ENCODE assay signal across 24 mouse cellular contexts in genomic region chr2:126735339-126736073, GRCm38 (mm10). TPM values are rescaled to one million over a fixed set of nuclear protein-coding genes. Genes with fewer than 3 reads are reported as not detected.
DNase-seq lines count a peak whose midpoint lies in the region; ATAC-seq and TF ChIP-seq lines count a peak whose summit lies in the region.
"Had no signal": no experiment of that assay in that cellular context is flagged by ENCODE, and none has a peak within 500 bp of the region (broad histone marks: within the 10 kb centered on the region; RNA-seq: fewer than 3 reads in every experiment).

No protein-coding gene starts in this region.

- 79% methylated on average over 6 of the region's 6 CpGs for WGBS in embryonic facial prominence, embryonic 14.5 days
- 91% methylated on average over 6 of the region's 6 CpGs for WGBS in embryonic facial prominence, embryonic 10.5 days
- 60% methylated on average over 6 of the region's 6 CpGs for WGBS in forebrain, postnatal 0 days
- 72% methylated on average over 6 of the region's 6 CpGs for WGBS in stomach, postnatal 0 days
- WGBS in hindbrain, embryonic 16.5 days: 86% methylated on average over 6 of the region's 6 CpGs

- no peaks in the 10 kb centered on the region for H3K27me3 ChIP-seq in embryonic facial prominence, embryonic 14.5 days (replicated peaks; ENCODE audit: control insufficient read depth, insufficient read depth, low read length)
- no peaks in the 10 kb centered on the region for H3K27me3 ChIP-seq in embryonic facial prominence, embryonic 10.5 days (replicated peaks; ENCODE audit: low read depth, poor library complexity, severe bottlenecking)
- H3K27me3 ChIP-seq in forebrain, postnatal 0 days (ENCODE audit: insufficient read depth, low read length): no peaks in the 10 kb centered on the region
- no peaks in the 10 kb centered on the region for H3K27me3 ChIP-seq in stomach, postnatal 0 days (ENCODE audit: control insufficient read depth, insufficient read depth, low read length)
- no peaks in the 10 kb centered on the region for H3K27me3 ChIP-seq in hindbrain, embryonic 16.5 days (replicated peaks; ENCODE audit: control insufficient read depth, insufficient read depth, low read length)
- H3K27me3 ChIP-seq: CH12.LX; heart, embryonic 15.5 days; neural tube, embryonic 12.5 days had no signal

- no peaks in the 10 kb centered on the region for H3K9me3 ChIP-seq in embryonic facial prominence, embryonic 14.5 days (ENCODE audit: control insufficient read depth, low read length)
- no peaks in the 10 kb centered on the region for H3K9me3 ChIP-seq in embryonic facial prominence, embryonic 10.5 days
- no peaks in the 10 kb centered on the region for H3K9me3 ChIP-seq in forebrain, postnatal 0 days (ENCODE audit: low read length)
- H3K9me3 ChIP-seq in stomach, postnatal 0 days (ENCODE audit: control insufficient read depth, low read length): no peaks in the 10 kb centered on the region
- no peaks in the 10 kb centered on the region for H3K9me3 ChIP-seq in hindbrain, embryonic 16.5 days (ENCODE audit: control insufficient read depth, low read length)
- H3K9me3 ChIP-seq: heart, embryonic 15.5 days; limb, embryonic 10.5 days; midbrain, embryonic 10.5 days; neural tube, embryonic 12.5 days had no signal

- H3K4me2 ChIP-seq in embryonic facial prominence, embryonic 14.5 days (ENCODE audit: low read depth, low read length): no peak overlapping the region
- no peak overlapping the region for H3K4me2 ChIP-seq in forebrain, postnatal 0 days (ENCODE audit: low read depth)
- H3K4me2 ChIP-seq in stomach, postnatal 0 days (replicated peaks; ENCODE audit: low read depth): no peak overlapping the region
- H3K4me2 ChIP-seq in hindbrain, embryonic 16.5 days (ENCODE audit: low read length): no peak overlapping the region
- H3K4me2 ChIP-seq: heart, embryonic 15.5 days; neural tube, embryonic 12.5 days had no signal

- H3K27ac ChIP-seq in embryonic facial prominence, embryonic 14.5 days (replicated peaks; ENCODE audit: low read depth, low read length): no peak overlapping the region
- H3K27ac ChIP-seq in embryonic facial prominence, embryonic 10.5 days (replicated peaks): no peak overlapping the region
- H3K27ac ChIP-seq in forebrain, postnatal 0 days (ENCODE audit: low read depth, low read length): no peak overlapping the region
- no peak overlapping the region for H3K27ac ChIP-seq in stomach, postnatal 0 days (replicated peaks)
- no peak overlapping the region for H3K27ac ChIP-seq in hindbrain, embryonic 16.5 days (ENCODE audit: low read depth, low read length)
- H3K27ac ChIP-seq: heart, embryonic 15.5 days; hindbrain, postnatal 0 days; limb, embryonic 10.5 days; midbrain, embryonic 10.5 days; neural tube, embryonic 12.5 days had no signal

- H3K9ac ChIP-seq in embryonic facial prominence, embryonic 14.5 days (ENCODE audit: low read depth, low read length): no peak overlapping the region
- no peak overlapping the region for H3K9ac ChIP-seq in forebrain, postnatal 0 days
- H3K9ac ChIP-seq in stomach, postnatal 0 days (ENCODE audit: low read length): no peak overlapping the region
- no peak overlapping the region for H3K9ac ChIP-seq in hindbrain, embryonic 16.5 days (ENCODE audit: low read depth, low read length)
- H3K9ac ChIP-seq: heart, embryonic 15.5 days; neural tube, embryonic 12.5 days had no signal

- no peak for ATAC-seq in embryonic facial prominence, embryonic 14.5 days (ENCODE audit: low read depth)
- ATAC-seq in forebrain, postnatal 0 days: peak; percentile 84
- no peak for ATAC-seq in stomach, postnatal 0 days (ENCODE audit: low FRiP score, low TSS enrichment)
- ATAC-seq in hindbrain, embryonic 16.5 days: no peak
- ATAC-seq: hindbrain, postnatal 0 days had no signal

- no peaks in the 10 kb centered on the region for H3K4me1 ChIP-seq in embryonic facial prominence, embryonic 14.5 days (ENCODE audit: control insufficient read depth, insufficient read depth, low read length)
- H3K4me1 ChIP-seq in embryonic facial prominence, embryonic 10.5 days: no peaks in the 10 kb centered on the region
- no peaks in the 10 kb centered on the region for H3K4me1 ChIP-seq in forebrain, postnatal 0 days (ENCODE audit: insufficient read depth)
- no peaks in the 10 kb centered on the region for H3K4me1 ChIP-seq in stomach, postnatal 0 days (replicated peaks; ENCODE audit: control insufficient read depth, insufficient read depth)
- no peaks in the 10 kb centered on the region for H3K4me1 ChIP-seq in hindbrain, embryonic 16.5 days (ENCODE audit: control insufficient read depth, insufficient read depth, low read depth, low read length)
- H3K4me1 ChIP-seq: heart, embryonic 15.5 days; limb, embryonic 10.5 days; midbrain, embryonic 10.5 days; neural tube, embryonic 12.5 days had no signal

- no peak overlapping the region for H3K4me3 ChIP-seq in embryonic facial prominence, embryonic 14.5 days (ENCODE audit: low read depth, low read length)
- H3K4me3 ChIP-seq in embryonic facial prominence, embryonic 10.5 days: no peak overlapping the region
- H3K4me3 ChIP-seq in forebrain, postnatal 0 days (ENCODE audit: low read depth, low read length): no peak overlapping the region
- H3K4me3 ChIP-seq in stomach, postnatal 0 days (ENCODE audit: low read depth, low read length): no peak overlapping the region
- no peak overlapping the region for H3K4me3 ChIP-seq in hindbrain, embryonic 16.5 days (ENCODE audit: low read length)
- H3K4me3 ChIP-seq: heart, embryonic 15.5 days; limb, embryonic 10.5 days; midbrain, embryonic 10.5 days; neural tube, embryonic 12.5 days had no signal

- no peak for TF ChIP-seq EP300 in stomach, postnatal 0 days (optimal IDR thresholded peaks at IDR 0.05)

- H3K36me3 ChIP-seq in embryonic facial prominence, embryonic 14.5 days (ENCODE audit: control insufficient read depth, insufficient read depth, low read length): peaks cover 88% of the 10 kb centered on the region
- H3K36me3 ChIP-seq in embryonic facial prominence, embryonic 10.5 days (replicated peaks): peaks cover 89% of the 10 kb centered on the region
- H3K36me3 ChIP-seq in forebrain, postnatal 0 days (ENCODE audit: insufficient read depth): peaks cover 58% of the 10 kb centered on the region
- peaks cover 18% of the 10 kb centered on the region for H3K36me3 ChIP-seq in stomach, postnatal 0 days (ENCODE audit: control insufficient read depth, insufficient read depth, low read length)
- H3K36me3 ChIP-seq in hindbrain, embryonic 16.5 days (ENCODE audit: control insufficient read depth, insufficient read depth, low read length): peaks cover 20% of the 10 kb centered on the region

- peak; percentile 5 for DNase-seq in embryonic facial prominence, embryonic 14.5 days (ENCODE audit: low spot score)
- DNase-seq in embryonic facial prominence, embryonic 10.5 days (ENCODE audit: low spot score): no peak
- DNase-seq in layer of hippocampus, adult 11-12 months (ENCODE audit: low spot score): peak; percentile 21
- no peak for DNase-seq in layer of hippocampus, postnatal 10 days (ENCODE audit: low spot score in 2 of 2)
- DNase-seq in forebrain, postnatal 0 days: peak; percentile 18
- DNase-seq in stomach, postnatal 0 days (ENCODE audit: low spot score): no peak
- no peak for DNase-seq in embryo, embryonic 10.5 days (ENCODE audit: low spot score)
- DNase-seq: cerebellum, postnatal 10 days; embryo, embryonic 11 days; heart, adult 18-20 months; kidney, adult 18-20 months; kidney, postnatal 14 days; lung, adult 2 months; lung, postnatal 36 days; right cerebral cortex, postnatal 4 days had no signal

- no peak for TF ChIP-seq CTCF in forebrain, postnatal 0 days (IDR thresholded peaks at IDR 0.05; ENCODE audit: low read depth)
- 0 out of 2 replicates have a peak, but pooled peaks have one; percentile 9 for TF ChIP-seq CTCF in stomach, postnatal 0 days (IDR thresholded peaks at IDR 0.05; ENCODE audit: low read depth)

RNA-seq across cellular contexts. Expression of gene Usp8, which starts 28.4 kb away (rescaled TPM):
- polyA plus RNA-seq in embryonic facial prominence, embryonic 14.5 days (2014; fragmentation: Nextera tagmentation; extraction: Ambion mirVana): 42.9 and 45.8 TPM in 2 replicates
- 42.1 and 44.0 TPM in 2 replicates for polyA plus RNA-seq in embryonic facial prominence, embryonic 10.5 days (2016; fragmentation: Nextera tagmentation; extraction: Ambion mirVana)
- 10 to 100 TPM; 35.2 to 38.7 TPM for total RNA-seq in layer of hippocampus, postnatal 10 days (2021)
- 14.5 and 17.9 TPM in 2 replicates for total RNA-seq in forebrain, postnatal 0 days (2014; rRNA removed)
- 10.5 and 15.4 TPM in 2 replicates for polyA plus RNA-seq in forebrain, postnatal 0 days (2015; fragmentation: Nextera tagmentation; extraction: Ambion mirVana)
- 19.1 and 19.2 TPM in 2 replicates for polyA plus RNA-seq in stomach, postnatal 0 days (2015; fragmentation: Nextera tagmentation; extraction: Ambion mirVana)
- polyA plus RNA-seq in hindbrain, embryonic 16.5 days (2015; fragmentation: Nextera tagmentation; extraction: Ambion mirVana): 28.7 and 31.7 TPM in 2 replicates

RNA-seq across cellular contexts. Expression of gene Usp50, which starts 47.8 kb away (rescaled TPM):
- polyA plus RNA-seq in embryonic facial prominence, embryonic 14.5 days (2014; fragmentation: Nextera tagmentation; extraction: Ambion mirVana): 1.7 and 2.6 TPM in 2 replicates
- polyA plus RNA-seq in embryonic facial prominence, embryonic 10.5 days (2016; fragmentation: Nextera tagmentation; extraction: Ambion mirVana): 2.8 and 3.2 TPM in 2 replicates
- under 1 TPM; 0.46 to 0.67 TPM for total RNA-seq in layer of hippocampus, postnatal 10 days (2021)
- total RNA-seq in forebrain, postnatal 0 days (2014; rRNA removed): 0.14 and 0.31 TPM in 2 replicates
- 1.3 and 2.1 TPM in 2 replicates for polyA plus RNA-seq in forebrain, postnatal 0 days (2015; fragmentation: Nextera tagmentation; extraction: Ambion mirVana)
- 2.1 and 2.3 TPM in 2 replicates for polyA plus RNA-seq in stomach, postnatal 0 days (2015; fragmentation: Nextera tagmentation; extraction: Ambion mirVana)
- polyA plus RNA-seq in hindbrain, embryonic 16.5 days (2015; fragmentation: Nextera tagmentation; extraction: Ambion mirVana): 1.8 and 2.1 TPM in 2 replicates
- total RNA-seq: adrenal gland, adult 18-20 months; adrenal gland, postnatal 4 days; heart, adult 18-20 months had no signal

RNA-seq across cellular contexts. Expression of gene Gabpb1, which starts 59.4 kb away (rescaled TPM):
- polyA plus RNA-seq in embryonic facial prominence, embryonic 14.5 days (2014; fragmentation: Nextera tagmentation; extraction: Ambion mirVana): 43.1 and 47.9 TPM in 2 replicates
- 80.6 and 87.3 TPM in 2 replicates for polyA plus RNA-seq in embryonic facial prominence, embryonic 10.5 days (2016; fragmentation: Nextera tagmentation; extraction: Ambion mirVana)
- total RNA-seq in layer of hippocampus, postnatal 10 days (2021): 10 to 100 TPM; 20.1 to 22.1 TPM
- 23.9 and 27.6 TPM in 2 replicates for total RNA-seq in forebrain, postnatal 0 days (2014; rRNA removed)
- polyA plus RNA-seq in forebrain, postnatal 0 days (2015; fragmentation: Nextera tagmentation; extraction: Ambion mirVana): 23.9 and 30.3 TPM in 2 replicates
- polyA plus RNA-seq in stomach, postnatal 0 days (2015; fragmentation: Nextera tagmentation; extraction: Ambion mirVana): 15.9 and 17.1 TPM in 2 replicates
- polyA plus RNA-seq in hindbrain, embryonic 16.5 days (2015; fragmentation: Nextera tagmentation; extraction: Ambion mirVana): 35.5 and 38.6 TPM in 2 replicates

Comparison
In these comparisons a context has a peak if more than half of its experiments do, and no peak if none do; other contexts are left out.
1. DNase-seq: peak in embryonic facial prominence, embryonic 14.5 days (single experiment), layer of hippocampus, adult 11-12 months (single experiment) and forebrain, postnatal 0 days (single experiment); none in embryonic facial prominence, embryonic 10.5 days (single experiment), layer of hippocampus, postnatal 10 days (0 of 2), stomach, postnatal 0 days (single experiment) and embryo, embryonic 10.5 days (single experiment).